In genomic region chr11:32623236-32623635, GRCm38 (mm10) we compare ENCODE assay signal across 11 mouse cellular contexts. TPM values are rescaled to one million over a fixed set of nuclear protein-coding genes. Genes with fewer than 3 reads are reported as not detected.
DNase-seq lines count a peak whose midpoint lies in the region; ATAC-seq and TF ChIP-seq lines count a peak whose summit lies in the region.
"Had no signal": no experiment of that assay in that cellular context is flagged by ENCODE, and none has a peak within 500 bp of the region (broad histone marks: within the 10 kb centered on the region; RNA-seq: fewer than 3 reads in every experiment).

No protein-coding gene starts in this region.

- no peaks in the 10 kb centered on the region for H3K9me3 ChIP-seq in hindbrain, embryonic 10.5 days
- H3K9me3 ChIP-seq in hindbrain, embryonic 11.5 days (ENCODE audit: control insufficient read depth, low read length): no peaks in the 10 kb centered on the region
- no peaks in the 10 kb centered on the region for H3K9me3 ChIP-seq in forebrain, embryonic 15.5 days
- no peaks in the 10 kb centered on the region for H3K9me3 ChIP-seq in lung, postnatal 0 days (ENCODE audit: low read length)
- H3K9me3 ChIP-seq: limb, embryonic 13.5 days; stomach, embryonic 15.5 days had no signal

- H3K4me3 ChIP-seq in hindbrain, embryonic 10.5 days: no peak overlapping the region
- H3K4me3 ChIP-seq in hindbrain, embryonic 11.5 days (ENCODE audit: low read depth, low read length): no peak overlapping the region
- H3K4me3 ChIP-seq in forebrain, embryonic 15.5 days: no peak overlapping the region
- H3K4me3 ChIP-seq in layer of hippocampus, adult 2 months: no peak overlapping the region
- H3K4me3 ChIP-seq in lung, postnatal 0 days (ENCODE audit: low read depth, low read length): no peak overlapping the region
- no peak overlapping the region for H3K4me3 ChIP-seq in lung, adult 2 months (replicated peaks; ENCODE audit: extremely low read depth, low read depth, low read length)
- H3K4me3 ChIP-seq: limb, embryonic 13.5 days; stomach, embryonic 15.5 days had no signal

- no peak for TF ChIP-seq POLR2A in lung, adult 2 months (IDR thresholded peaks at IDR 0.05; ENCODE audit: borderline replicate concordance, extremely low read depth, low read depth, low read length)

- H3K4me1 ChIP-seq in hindbrain, embryonic 10.5 days (replicated peaks): peaks cover 47% of the 10 kb centered on the region
- peaks cover 2% of the 10 kb centered on the region; the same call in 1 of the 2 replicates for H3K4me1 ChIP-seq in hindbrain, embryonic 11.5 days (replicated peaks; ENCODE audit: control insufficient read depth, insufficient read depth, low read length)
- peaks cover 24% of the 10 kb centered on the region for H3K4me1 ChIP-seq in forebrain, embryonic 15.5 days
- H3K4me1 ChIP-seq in lung, postnatal 0 days (ENCODE audit: insufficient read depth, low read depth, low read length): peaks cover 8% of the 10 kb centered on the region; the same call in 1 of the 2 replicates
- H3K4me1 ChIP-seq in lung, adult 2 months (ENCODE audit: control insufficient read depth, insufficient read depth, low read length): peaks cover 7% of the 10 kb centered on the region

- H3K36me3 ChIP-seq in hindbrain, embryonic 10.5 days: no peaks in the 10 kb centered on the region
- H3K36me3 ChIP-seq in hindbrain, embryonic 11.5 days (ENCODE audit: control insufficient read depth, insufficient read depth, low read length): no peaks in the 10 kb centered on the region
- H3K36me3 ChIP-seq in forebrain, embryonic 15.5 days: no peaks in the 10 kb centered on the region
- H3K36me3 ChIP-seq in lung, postnatal 0 days (ENCODE audit: insufficient read depth, low read length): no peaks in the 10 kb centered on the region
- H3K36me3 ChIP-seq: stomach, embryonic 15.5 days had no signal

- TF ChIP-seq EP300 in lung, postnatal 0 days (IDR thresholded peaks at IDR 0.05): no peak

- H3K4me2 ChIP-seq in hindbrain, embryonic 11.5 days (replicated peaks; ENCODE audit: low read depth, low read length): no peak overlapping the region
- no peak overlapping the region for H3K4me2 ChIP-seq in forebrain, embryonic 15.5 days (replicated peaks)
- H3K4me2 ChIP-seq in lung, postnatal 0 days (replicated peaks; ENCODE audit: low read depth, low read length): no peak overlapping the region
- H3K4me2 ChIP-seq: limb, embryonic 13.5 days; stomach, embryonic 15.5 days had no signal

- H3K27ac ChIP-seq in hindbrain, embryonic 10.5 days: 0 out of 2 replicates have a peak overlapping the region, but pooled peaks have one; percentile 37
- no peak overlapping the region for H3K27ac ChIP-seq in hindbrain, embryonic 11.5 days (ENCODE audit: low read depth, low read length)
- H3K27ac ChIP-seq in forebrain, embryonic 15.5 days (replicated peaks): peak overlapping the region; percentile 65
- H3K27ac ChIP-seq in layer of hippocampus, adult 2 months: peak overlapping the region; percentile 92
- H3K27ac ChIP-seq in lung, postnatal 0 days (ENCODE audit: low read length): no peak overlapping the region
- H3K27ac ChIP-seq: limb, embryonic 13.5 days; stomach, embryonic 15.5 days had no signal

- no peak for DNase-seq in hindbrain, embryonic 10.5 days (ENCODE audit: low spot score)
- DNase-seq in hindbrain, embryonic 11.5 days (ENCODE audit: low spot score): no peak
- DNase-seq in cerebellum, adult 11-12 months: peak; percentile 99
- DNase-seq in layer of hippocampus, adult 2 months (ENCODE audit: low spot score in 2 of 2): peak; percentile 61 to 78
- no peak for DNase-seq in lung, postnatal 0 days (ENCODE audit: low spot score)
- no peak for DNase-seq in lung, adult 2 months
- no peak for DNase-seq in ovary, postnatal 10 days (ENCODE audit: low spot score)
- DNase-seq: lung, postnatal 4 days had no signal

- ATAC-seq in hindbrain, embryonic 11.5 days (ENCODE audit: low FRiP score): no peak
- peak; percentile 78 for ATAC-seq in forebrain, embryonic 15.5 days (replicated peaks)
- no peak for ATAC-seq in lung, postnatal 0 days

- 82% methylated on average over 5 of the region's 5 CpGs for WGBS in hindbrain, embryonic 10.5 days
- WGBS in hindbrain, embryonic 11.5 days: 73% methylated on average over 5 of the region's 5 CpGs
- 69% methylated on average over 5 of the region's 5 CpGs for WGBS in forebrain, embryonic 15.5 days
- 79% methylated on average over 5 of the region's 5 CpGs for WGBS in lung, postnatal 0 days
- 85% methylated on average over 5 of the region's 5 CpGs for WGBS in lung, adult 2 months

- H3K9ac ChIP-seq in hindbrain, embryonic 11.5 days (ENCODE audit: low read depth, low read length): no peak overlapping the region
- H3K9ac ChIP-seq in forebrain, embryonic 15.5 days (replicated peaks): no peak overlapping the region
- no peak overlapping the region for H3K9ac ChIP-seq in lung, postnatal 0 days (replicated peaks; ENCODE audit: low read depth)
- H3K9ac ChIP-seq: limb, embryonic 13.5 days; stomach, embryonic 15.5 days had no signal

- peaks cover 5% of the 10 kb centered on the region; the same call in 1 of the 2 replicates for H3K27me3 ChIP-seq in hindbrain, embryonic 10.5 days (ENCODE audit: insufficient read depth, poor library complexity, severe bottlenecking)
- no peaks in the 10 kb centered on the region for H3K27me3 ChIP-seq in hindbrain, embryonic 11.5 days (ENCODE audit: control insufficient read depth, insufficient read depth, low read length)
- H3K27me3 ChIP-seq in forebrain, embryonic 15.5 days: no peaks in the 10 kb centered on the region
- no peaks in the 10 kb centered on the region for H3K27me3 ChIP-seq in lung, postnatal 0 days (replicated peaks; ENCODE audit: insufficient read depth, low read length)
- H3K27me3 ChIP-seq: limb, embryonic 13.5 days had no signal

- TF ChIP-seq CTCF in layer of hippocampus, adult 2 months (conservative IDR thresholded peaks at IDR 0.05): no peak
- TF ChIP-seq CTCF in lung, postnatal 0 days (IDR thresholded peaks at IDR 0.05): no peak
- TF ChIP-seq CTCF in lung, adult 2 months (IDR thresholded peaks at IDR 0.05; ENCODE audit: insufficient read depth, low read length): no peak

RNA-seq across cellular contexts. Expression of gene Fbxw11, which starts 19.3 kb away (rescaled TPM):
- 89.8 and 94.9 TPM in 2 replicates for polyA plus RNA-seq in hindbrain, embryonic 10.5 days (2016; fragmentation: Nextera tagmentation; extraction: Ambion mirVana)
- 82.7 and 107 TPM in 2 replicates for polyA plus RNA-seq in hindbrain, embryonic 11.5 days (2014; fragmentation: Nextera tagmentation; extraction: Ambion mirVana)
- polyA plus RNA-seq in forebrain, embryonic 15.5 days (2015; fragmentation: Nextera tagmentation; extraction: Ambion mirVana): 125 and 127 TPM in 2 replicates
- 100 to 1,000 TPM; 146 to 157 TPM for total RNA-seq in layer of hippocampus, adult 2 months (2021)
- 46.6 and 54.2 TPM in 2 replicates for polyA plus RNA-seq in lung, postnatal 0 days (2015; fragmentation: Nextera tagmentation; extraction: Ambion mirVana)
- 34.3 and 49.2 TPM in 2 replicates for polyA plus RNA-seq in lung, adult 2 months (2012; rRNA removed)

Comparison
In these comparisons a context has a peak if more than half of its experiments do, and no peak if none do; other contexts are left out.
1. H3K27ac ChIP-seq: peak in hindbrain, embryonic 10.5 days (single experiment), forebrain, embryonic 15.5 days (single experiment) and layer of hippocampus, adult 2 months (single experiment); none in hindbrain, embryonic 11.5 days (single experiment) and lung, postnatal 0 days (single experiment).
2. DNase-seq: peak in cerebellum, adult 11-12 months (single experiment) and layer of hippocampus, adult 2 months (2 of 2); none in hindbrain, embryonic 10.5 days (single experiment), hindbrain, embryonic 11.5 days (single experiment), lung, postnatal 0 days (single experiment), lung, adult 2 months (single experiment) and ovary, postnatal 10 days (single experiment).